Mouse (Mus musculus) midbrain, embryonic 13.5 days (tissue): ENCODE data around the gene Dhx16. TPM values are rescaled to one million over a fixed set of nuclear protein-coding genes. Genes with fewer than 3 reads are reported as not detected.
"Not testable (repeated sequence)": the region's sequence is repeated elsewhere in the genome, so short reads cannot be mapped to it uniquely, and the experiment has no call there.

Source experiments
- ATAC-seq: fragments of 200-750 bp; cut with Nextera tagmentation; 2 replicates; pipeline ENCODE4 v1.8.0; 2017; ENCODE audit warnings: mild to moderate bottlenecking, moderate TSS enrichment, moderate library complexity
- H3K27ac ChIP-seq: fragments of 300-500 bp; sonication (generic); 2 replicates; pipeline ENCODE4 v1.5.1; 2015; ENCODE audit warnings: inconsistent platforms, mild to moderate bottlenecking, moderate library complexity
- H3K27me3 ChIP-seq: fragments of 300-500 bp; sonication (generic); 2 replicates; pipeline ENCODE4 v1.6.1; 2015; ENCODE audit warnings: mild to moderate bottlenecking, inconsistent platforms
- H3K36me3 ChIP-seq: fragments of 300-500 bp; sonication (generic); 2 replicates; pipeline ENCODE4 v1.6.1; 2015; ENCODE audit warnings: mild to moderate bottlenecking, inconsistent platforms
- H3K4me1 ChIP-seq: fragments of 300-500 bp; sonication (generic); replicated peaks from 2 replicates; pipeline ENCODE4 v1.6.1; 2015; ENCODE audit warnings: inconsistent platforms
- H3K4me2 ChIP-seq: fragments of 300-500 bp; sonication (generic); replicated peaks from 2 replicates; pipeline ENCODE4 v1.6.1; 2015; ENCODE audit warnings: moderate library complexity, mild to moderate bottlenecking, inconsistent platforms
- H3K4me3 ChIP-seq: fragments of 300-500 bp; sonication (generic); replicated peaks from 2 replicates; pipeline ENCODE4 v1.5.1; 2015; ENCODE audit warnings: mild to moderate bottlenecking, inconsistent platforms
- H3K9ac ChIP-seq: fragments of 300-500 bp; sonication (generic); replicated peaks from 2 replicates; pipeline ENCODE4 v1.6.1; 2015; ENCODE audit warnings: mild to moderate bottlenecking, inconsistent platforms
- H3K9me3 ChIP-seq: fragments of 300-500 bp; sonication (generic); 2 replicates; pipeline ENCODE4 v1.6.1; 2016; ENCODE audit warnings: mild to moderate bottlenecking, inconsistent platforms
- WGBS: fragments of 180-500 bp; shearing (Covaris S2); methylation state at CpG from one replicate; pipeline ENCODE4 v1.1.7; 2015; 5-methylcytosine and 5-hydroxymethylcytosine counted together
- polyA plus RNA-seq: library from polyadenylated mRNA; unstranded; fragments of >200 nt; fragmentation: Nextera tagmentation; extraction: Ambion mirVana; gene quantifications from 2 replicates; pipeline ENCODE4 v1.2.1, GENCODE M21; 2015

The Dhx16 gene
- polyA plus RNA-seq, 1 experiment from 2014 or later = 37.3 TPM

- no peaks in the 10 kb centered on the region for H3K27me3 ChIP-seq
- peak overlapping the region; percentile 78 for H3K4me3 ChIP-seq
- H3K4me1 ChIP-seq = peaks cover 48% of the 10 kb centered on the region
- WGBS = 43% methylated on average over 6 of the region's 6 CpGs
- peak overlapping the region; percentile 98 for H3K9ac ChIP-seq
- H3K4me2 ChIP-seq = peak overlapping the region; percentile 84
- peak overlapping the region; percentile 99 for H3K27ac ChIP-seq
- no peaks in the 10 kb centered on the region for H3K9me3 ChIP-seq
- H3K36me3 ChIP-seq = peaks cover 18% of the 10 kb centered on the region
- ATAC-seq = no peak
These were observed 40.3 kb downstream of the Dhx16 start for GRCm38 (mm10) chr17:35919864-35920301.

- peak overlapping the region; percentile 98 for H3K9ac ChIP-seq
- H3K27ac ChIP-seq = peak overlapping the region; percentile 99
- peaks cover 43% of the 10 kb centered on the region for H3K4me1 ChIP-seq
- H3K4me2 ChIP-seq = peak overlapping the region; percentile 84
- ATAC-seq = no peak
- 72% methylated on average over 1 of the region's 1 CpGs for WGBS
- H3K27me3 ChIP-seq = no peaks in the 10 kb centered on the region
- H3K9me3 ChIP-seq = no peaks in the 10 kb centered on the region
- H3K4me3 ChIP-seq = peak overlapping the region; percentile 78
- H3K36me3 ChIP-seq = peaks cover 23% of the 10 kb centered on the region
These were observed 40.8 kb downstream of the Dhx16 start for GRCm38 (mm10) chr17:35920384-35920783.

GRCm38 (mm10) chr17:35920862-35921562, 41.4 kb downstream of the Dhx16 start:
- peak overlapping the region; percentile 98; the same call in 1 of the 2 replicates for H3K9ac ChIP-seq
- peak overlapping the region; percentile 78; the same call in 1 of the 2 replicates for H3K4me3 ChIP-seq
- peak overlapping the region; percentile 84 for H3K4me2 ChIP-seq
- H3K9me3 ChIP-seq = no peaks in the 10 kb centered on the region
- 70% methylated on average over 5 of the region's 5 CpGs for whole genome bisulfite sequencing
- peaks cover 37% of the 10 kb centered on the region for H3K4me1 ChIP-seq
- peaks cover 29% of the 10 kb centered on the region for H3K36me3 ChIP-seq
- ATAC-seq = no peak
- H3K27ac ChIP-seq = peak overlapping the region; percentile 99
- H3K27me3 ChIP-seq = no peaks in the 10 kb centered on the region

- H3K4me2 ChIP-seq = no peak overlapping the region
- H3K9me3 ChIP-seq = no peaks in the 10 kb centered on the region
- peaks cover 37% of the 10 kb centered on the region for H3K4me1 ChIP-seq
- 87% methylated on average over 4 of the region's 4 CpGs for WGBS
- H3K9ac ChIP-seq = no peak overlapping the region
- H3K27me3 ChIP-seq = no peaks in the 10 kb centered on the region
- H3K27ac ChIP-seq = peak overlapping the region; percentile 37
- H3K36me3 ChIP-seq = peaks cover 36% of the 10 kb centered on the region
- no peak overlapping the region for H3K4me3 ChIP-seq
- ATAC-seq = no peak
These were observed 42.1 kb downstream of the Dhx16 start for GRCm38 (mm10) chr17:35921710-35922109.

- ATAC-seq = no peak
These were observed 42.9 kb downstream of the Dhx16 start for GRCm38 (mm10) chr17:35922566-35922965.

GRCm38 (mm10) chr17:35923281-35923680, 43.7 kb downstream of the Dhx16 start:
- Histone ChIP-seq H3K4me1 (peaks cover 37% of the 10 kb centered on the region), H3K36me3 (peaks cover 50% of the 10 kb centered on the region), H3K27ac (no peak overlapping the region), H3K27me3 (no peaks in the 10 kb centered on the region), H3K4me2 (no peak overlapping the region), H3K9me3 (no peaks in the 10 kb centered on the region), H3K4me3 (no peak overlapping the region), H3K9ac (no peak overlapping the region)
- ATAC-seq = no peak
- 96% methylated on average over 4 of the region's 4 CpGs for whole genome bisulfite sequencing

More at GRCm38 (mm10) chr17:35922566-35922965, 42.9 kb downstream of the Dhx16 start:
- Histone ChIP-seq H3K4me1 (peaks cover 37% of the 10 kb centered on the region), H3K27me3 (no peaks in the 10 kb centered on the region), H3K27ac (peak overlapping the region; percentile 12; the same call in 1 of the 2 replicates), H3K9ac (no peak overlapping the region), H3K9me3 (no peaks in the 10 kb centered on the region), H3K36me3 (peaks cover 43% of the 10 kb centered on the region), H3K4me3 (no peak overlapping the region), H3K4me2 (no peak overlapping the region)
- WGBS = 88% methylated on average over 3 of the region's 3 CpGs

- Histone ChIP-seq H3K27ac (no peak overlapping the region), H3K4me3 (no peak overlapping the region), H3K9ac (no peak overlapping the region), H3K9me3 (no peaks in the 10 kb centered on the region), H3K27me3 (no peaks in the 10 kb centered on the region), H3K36me3 (peaks cover 86% of the 10 kb centered on the region), H3K4me1 (peaks cover 5% of the 10 kb centered on the region; the same call in 1 of the 2 replicates), H3K4me2 (no peak overlapping the region)
- 86% methylated on average over 1 of the region's 1 CpGs for WGBS
- ATAC-seq = no peak
These were observed 47.9 kb downstream of the Dhx16 start for GRCm38 (mm10) chr17:35927471-35927870.

- no peak overlapping the region for H3K4me2 ChIP-seq
- H3K4me3 ChIP-seq = no peak overlapping the region
- 95% methylated on average over 2 of the region's 2 CpGs for WGBS
- no peaks in the 10 kb centered on the region for H3K27me3 ChIP-seq
- no peak overlapping the region for H3K27ac ChIP-seq
- no peaks in the 10 kb centered on the region for H3K4me1 ChIP-seq
- H3K36me3 ChIP-seq = peaks cover 75% of the 10 kb centered on the region
- ATAC-seq = no peak
- no peak overlapping the region for H3K9ac ChIP-seq
- no peaks in the 10 kb centered on the region for H3K9me3 ChIP-seq
These were observed 49.9 kb downstream of the Dhx16 start for GRCm38 (mm10) chr17:35929534-35929933.

- WGBS = 96% methylated on average over 12 of the region's 12 CpGs
- H3K36me3 ChIP-seq = peaks cover 64% of the 10 kb centered on the region
- peak; percentile 51; the same call in 1 of the 2 replicates for ATAC-seq
- no peaks in the 10 kb centered on the region for H3K27me3 ChIP-seq
- H3K4me3 ChIP-seq = no peak overlapping the region
- H3K4me1 ChIP-seq = no peaks in the 10 kb centered on the region
- no peaks in the 10 kb centered on the region for H3K9me3 ChIP-seq
- no peak overlapping the region for H3K4me2 ChIP-seq
- H3K9ac ChIP-seq = no peak overlapping the region
- H3K27ac ChIP-seq = no peak overlapping the region
These were observed 51.0 kb downstream of the Dhx16 start for GRCm38 (mm10) chr17:35930627-35931026.

GRCm38 (mm10) chr17:35932608-35933007, 53.0 kb downstream of the Dhx16 start:
- Histone ChIP-seq H3K36me3 (peaks cover 46% of the 10 kb centered on the region), H3K9ac (no peak overlapping the region), H3K4me1 (no peaks in the 10 kb centered on the region), H3K27ac (no peak overlapping the region), H3K9me3 (no peaks in the 10 kb centered on the region), H3K27me3 (no peaks in the 10 kb centered on the region), H3K4me2 (no peak overlapping the region), H3K4me3 (no peak overlapping the region)
- WGBS = 92% methylated on average over 4 of the region's 4 CpGs
- no peak for ATAC-seq

GRCm38 (mm10) chr17:35935763-35936162, 56.1 kb downstream of the Dhx16 start:
- not testable (repeated sequence) for ATAC-seq
- 90% methylated on average over 14 of the region's 14 CpGs for WGBS

GRCm38 (mm10) chr17:35937700-35938348, 58.2 kb downstream of the Dhx16 start:
- Histone ChIP-seq H3K4me1 (no peaks in the 10 kb centered on the region), H3K27me3 (no peaks in the 10 kb centered on the region), H3K36me3 (no peaks in the 10 kb centered on the region), H3K27ac (no peak overlapping the region), H3K9ac (no peak overlapping the region), H3K4me2 (no peak overlapping the region), H3K4me3 (no peak overlapping the region), H3K9me3 (no peaks in the 10 kb centered on the region)
- peak; percentile 77 for ATAC-seq
- WGBS = 32% methylated on average over 2 of the region's 2 CpGs

More at GRCm38 (mm10) chr17:35935763-35936162, 56.1 kb downstream of the Dhx16 start:
- H3K27ac ChIP-seq, H3K4me2 ChIP-seq, H3K9ac ChIP-seq, H3K4me1 ChIP-seq, H3K4me3 ChIP-seq, H3K27me3 ChIP-seq, H3K9me3 ChIP-seq: not testable (repeated sequence)
- peaks cover 14% of the 10 kb centered on the region for H3K36me3 ChIP-seq
